Mouse (Mus musculus): ENCODE measurements around the gene Bco1. TPM values are rescaled to one million over a fixed set of nuclear protein-coding genes. Genes with fewer than 3 reads are reported as not detected.
A peak's percentile ranks its signal among the peaks of the same experiment; 100 is the strongest.

The Bco1 gene
- polyA plus RNA-seq, 1 experiment from 2014 or later: 5.6 TPM

GRCm38 (mm10) chr8:117109018-117109711, 13.5 kb downstream of the Bco1 start:
- H3K4me2 ChIP-seq (ENCODE audit: low read depth, low read length): no peak overlapping the region
- H3K27ac ChIP-seq (ENCODE audit: low read length): no peak overlapping the region
- peaks cover 4% of the 10 kb centered on the region for H3K9me3 ChIP-seq (replicated peaks; ENCODE audit: control insufficient read depth, low read length)
- H3K4me1 ChIP-seq (ENCODE audit: control insufficient read depth, low read depth, low read length): no peaks in the 10 kb centered on the region
- no peak overlapping the region for H3K4me3 ChIP-seq (ENCODE audit: low read depth, low read length)
- no peak overlapping the region for H3K9ac ChIP-seq (ENCODE audit: low read depth, low read length)
- no peaks in the 10 kb centered on the region for H3K27me3 ChIP-seq (ENCODE audit: control insufficient read depth, insufficient read depth, low read depth, low read length)
- 80% methylated on average over 19 of the region's 19 CpGs for whole genome bisulfite sequencing (ENCODE audit: insufficient replicate concordance)
- no peak for ATAC-seq (ENCODE audit: low read depth)
- peaks cover 6% of the 10 kb centered on the region for H3K36me3 ChIP-seq (ENCODE audit: control insufficient read depth, insufficient read depth)

DNA sequence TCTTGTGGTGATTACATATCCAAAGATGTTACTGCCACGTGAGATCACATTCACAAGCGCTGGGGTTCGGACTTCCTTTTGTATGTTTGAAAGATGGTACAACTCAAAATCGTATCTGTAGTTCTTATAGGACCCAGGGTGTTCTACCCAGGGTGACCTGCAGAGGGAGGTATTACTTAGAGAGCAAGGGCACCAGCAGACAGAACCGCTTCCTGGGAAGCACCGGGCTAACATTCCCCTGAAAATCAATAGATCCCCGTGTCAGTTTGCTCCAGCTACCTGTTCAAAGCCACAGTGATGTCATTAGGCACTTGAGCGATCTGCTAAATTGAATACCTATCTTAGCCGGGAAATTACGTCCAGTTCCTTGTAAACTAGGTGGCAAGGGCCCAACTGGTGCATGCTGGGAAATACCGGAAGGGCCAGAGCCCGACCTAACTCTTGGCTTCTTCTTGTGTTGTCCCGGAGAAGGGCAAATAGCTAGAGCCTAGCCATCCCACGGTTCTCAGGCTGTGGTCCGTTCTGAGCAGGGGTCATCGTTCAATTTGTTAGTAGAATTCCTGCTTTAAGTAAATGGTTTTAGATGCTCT, 14.2 kb downstream of the Bco1 start:
- Histone ChIP-seq H3K36me3 (ENCODE audit: control insufficient read depth, insufficient read depth) (peaks cover 6% of the 10 kb centered on the region), H3K27ac (ENCODE audit: low read length) (no peak overlapping the region), H3K4me2 (ENCODE audit: low read depth, low read length) (no peak overlapping the region), H3K27me3 (ENCODE audit: control insufficient read depth, insufficient read depth, low read depth, low read length) (no peaks in the 10 kb centered on the region), H3K9ac (ENCODE audit: low read depth, low read length) (no peak overlapping the region), H3K4me3 (ENCODE audit: low read depth, low read length) (no peak overlapping the region), H3K4me1 (ENCODE audit: control insufficient read depth, low read depth, low read length) (no peaks in the 10 kb centered on the region), H3K9me3 (replicated peaks; ENCODE audit: control insufficient read depth, low read length) (peaks cover 4% of the 10 kb centered on the region)
- WGBS (ENCODE audit: insufficient replicate concordance): 45% methylated on average over 16 of the region's 16 CpGs
- ATAC-seq (ENCODE audit: low read depth): no peak

- H3K4me2 ChIP-seq (ENCODE audit: low read depth, low read length): no peak overlapping the region
- H3K27ac ChIP-seq (ENCODE audit: low read length): no peak overlapping the region
- no peak for ATAC-seq (ENCODE audit: low read depth)
These were observed 16.0 kb downstream of the Bco1 start for GRCm38 (mm10) chr8:117111641-117112040.

GRCm38 (mm10) chr8:117112261-117112660, 16.6 kb downstream of the Bco1 start:
- WGBS (ENCODE audit: insufficient replicate concordance): 35% methylated on average over 8 of the region's 8 CpGs
- no peak for ATAC-seq (ENCODE audit: low read depth)

More at GRCm38 (mm10) chr8:117111641-117112040, 16.0 kb downstream of the Bco1 start:
- peaks cover 6% of the 10 kb centered on the region for H3K36me3 ChIP-seq (ENCODE audit: control insufficient read depth, insufficient read depth)
- no peak overlapping the region for H3K4me3 ChIP-seq (ENCODE audit: low read depth, low read length)
- 66% methylated on average over 3 of the region's 3 CpGs for WGBS (ENCODE audit: insufficient replicate concordance)
- no peak overlapping the region for H3K9ac ChIP-seq (ENCODE audit: low read depth, low read length)
- H3K4me1 ChIP-seq (ENCODE audit: control insufficient read depth, low read depth, low read length): peaks cover 10% of the 10 kb centered on the region
- H3K9me3 ChIP-seq (replicated peaks; ENCODE audit: control insufficient read depth, low read length): peaks cover 4% of the 10 kb centered on the region
- H3K27me3 ChIP-seq (ENCODE audit: control insufficient read depth, insufficient read depth, low read depth, low read length): no peaks in the 10 kb centered on the region

DNA sequence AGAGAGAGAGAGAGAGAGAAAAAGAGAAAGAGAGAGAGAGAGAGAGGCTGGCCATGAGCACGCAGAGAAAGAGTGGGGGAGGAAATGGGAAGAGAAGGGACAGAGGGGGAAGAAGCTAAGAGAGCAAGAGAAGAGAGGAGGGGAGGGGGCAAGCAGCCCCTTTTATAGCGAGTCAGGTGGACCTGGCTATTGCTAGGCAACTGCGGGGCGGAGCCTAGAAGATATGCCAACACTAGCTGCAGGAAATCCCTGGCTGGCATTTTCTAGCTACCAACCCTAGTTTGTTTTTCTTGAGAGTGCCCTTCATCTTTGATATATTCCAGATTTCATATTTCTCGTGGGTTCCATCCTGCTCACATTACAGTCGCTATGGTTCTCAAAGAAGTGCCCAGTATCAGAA, 19.4 kb downstream of the Bco1 start:
- no peak overlapping the region for H3K9ac ChIP-seq (ENCODE audit: low read depth, low read length)
- H3K4me1 ChIP-seq (ENCODE audit: control insufficient read depth, low read depth, low read length): peaks cover 10% of the 10 kb centered on the region
- WGBS (ENCODE audit: insufficient replicate concordance): 45% methylated on average over 6 of the region's 6 CpGs
- no peak for ATAC-seq (ENCODE audit: low read depth)
- no peaks in the 10 kb centered on the region for H3K9me3 ChIP-seq (replicated peaks; ENCODE audit: control insufficient read depth, low read length)
- H3K27me3 ChIP-seq (ENCODE audit: control insufficient read depth, insufficient read depth, low read depth, low read length): no peaks in the 10 kb centered on the region
- no peak overlapping the region for H3K27ac ChIP-seq (ENCODE audit: low read length)
- H3K36me3 ChIP-seq (ENCODE audit: control insufficient read depth, insufficient read depth): no peaks in the 10 kb centered on the region
- H3K4me2 ChIP-seq (ENCODE audit: low read depth, low read length): peak overlapping the region; percentile 23; the same call in 1 of the 2 replicates
- no peak overlapping the region for H3K4me3 ChIP-seq (ENCODE audit: low read depth, low read length)

More at GRCm38 (mm10) chr8:117112261-117112660, 16.6 kb downstream of the Bco1 start:
- no peak overlapping the region for H3K4me2 ChIP-seq (ENCODE audit: low read depth, low read length)
- no peak overlapping the region for H3K4me3 ChIP-seq (ENCODE audit: low read depth, low read length)
- peaks cover 10% of the 10 kb centered on the region for H3K4me1 ChIP-seq (ENCODE audit: control insufficient read depth, low read depth, low read length)
- no peak overlapping the region for H3K27ac ChIP-seq (ENCODE audit: low read length)
- H3K9me3 ChIP-seq (replicated peaks; ENCODE audit: control insufficient read depth, low read length): peaks cover 4% of the 10 kb centered on the region
- peaks cover 6% of the 10 kb centered on the region for H3K36me3 ChIP-seq (ENCODE audit: control insufficient read depth, insufficient read depth)
- no peak overlapping the region for H3K9ac ChIP-seq (ENCODE audit: low read depth, low read length)
- no peaks in the 10 kb centered on the region for H3K27me3 ChIP-seq (ENCODE audit: control insufficient read depth, insufficient read depth, low read depth, low read length)

- H3K27me3 ChIP-seq (ENCODE audit: control insufficient read depth, insufficient read depth, low read depth, low read length): no peaks in the 10 kb centered on the region
- WGBS (ENCODE audit: insufficient replicate concordance): 15% methylated on average over 13 of the region's 13 CpGs
- H3K27ac ChIP-seq (ENCODE audit: low read length): no peak overlapping the region
- peak; percentile 62 for ATAC-seq (ENCODE audit: low read depth)
- H3K9me3 ChIP-seq (replicated peaks; ENCODE audit: control insufficient read depth, low read length): no peaks in the 10 kb centered on the region
- peak overlapping the region; percentile 23 for H3K4me2 ChIP-seq (ENCODE audit: low read depth, low read length)
- no peaks in the 10 kb centered on the region for H3K36me3 ChIP-seq (ENCODE audit: control insufficient read depth, insufficient read depth)
- H3K9ac ChIP-seq (ENCODE audit: low read depth, low read length): no peak overlapping the region
- H3K4me3 ChIP-seq (ENCODE audit: low read depth, low read length): no peak overlapping the region
- H3K4me1 ChIP-seq (ENCODE audit: control insufficient read depth, low read depth, low read length): peaks cover 10% of the 10 kb centered on the region
These were observed 20.2 kb downstream of the Bco1 start for GRCm38 (mm10) chr8:117115676-117116446.

DNA sequence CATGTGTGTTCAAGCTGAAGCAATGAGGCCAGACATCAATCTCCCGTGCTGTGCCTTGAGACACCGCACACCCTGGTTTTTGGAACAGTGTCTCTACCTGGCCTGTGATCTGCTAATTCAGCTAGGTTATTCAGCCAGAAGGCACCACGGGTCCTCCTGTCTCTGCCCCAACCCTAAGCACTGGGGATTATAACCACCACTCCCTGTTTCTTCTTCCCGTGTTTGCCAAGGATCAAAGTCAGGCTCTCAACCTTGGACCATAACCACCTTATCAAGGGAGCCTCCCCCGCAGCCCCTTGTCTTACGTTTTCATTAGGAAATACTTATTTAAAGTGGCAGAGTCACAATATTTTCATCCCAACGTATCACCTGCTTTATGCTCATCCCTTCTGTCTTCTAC, 20.9 kb downstream of the Bco1 start:
- H3K9me3 ChIP-seq (replicated peaks; ENCODE audit: control insufficient read depth, low read length): no peaks in the 10 kb centered on the region
- no peak overlapping the region for H3K4me2 ChIP-seq (ENCODE audit: low read depth, low read length)
- H3K4me1 ChIP-seq (ENCODE audit: control insufficient read depth, low read depth, low read length): peaks cover 10% of the 10 kb centered on the region
- no peaks in the 10 kb centered on the region for H3K36me3 ChIP-seq (ENCODE audit: control insufficient read depth, insufficient read depth)
- no peak overlapping the region for H3K27ac ChIP-seq (ENCODE audit: low read length)
- H3K9ac ChIP-seq (ENCODE audit: low read depth, low read length): no peak overlapping the region
- H3K4me3 ChIP-seq (ENCODE audit: low read depth, low read length): no peak overlapping the region
- WGBS (ENCODE audit: insufficient replicate concordance): 62% methylated on average over 7 of the region's 7 CpGs
- ATAC-seq (ENCODE audit: low read depth): no peak
- H3K27me3 ChIP-seq (ENCODE audit: control insufficient read depth, insufficient read depth, low read depth, low read length): no peaks in the 10 kb centered on the region

- Histone ChIP-seq H3K36me3 (ENCODE audit: control insufficient read depth, insufficient read depth) (no peaks in the 10 kb centered on the region), H3K4me3 (ENCODE audit: low read depth, low read length) (no peak overlapping the region), H3K27me3 (ENCODE audit: control insufficient read depth, insufficient read depth, low read depth, low read length) (no peaks in the 10 kb centered on the region), H3K9me3 (replicated peaks; ENCODE audit: control insufficient read depth, low read length) (no peaks in the 10 kb centered on the region), H3K27ac (ENCODE audit: low read length) (no peak overlapping the region), H3K4me2 (ENCODE audit: low read depth, low read length) (no peak overlapping the region), H3K4me1 (ENCODE audit: control insufficient read depth, low read depth, low read length) (peaks cover 10% of the 10 kb centered on the region), H3K9ac (ENCODE audit: low read depth, low read length) (no peak overlapping the region)
- ATAC-seq (ENCODE audit: low read depth): no peak
- 89% methylated on average over 9 of the region's 9 CpGs for WGBS (ENCODE audit: insufficient replicate concordance)
These were observed 22.8 kb downstream of the Bco1 start for GRCm38 (mm10) chr8:117118409-117118808.

DNA sequence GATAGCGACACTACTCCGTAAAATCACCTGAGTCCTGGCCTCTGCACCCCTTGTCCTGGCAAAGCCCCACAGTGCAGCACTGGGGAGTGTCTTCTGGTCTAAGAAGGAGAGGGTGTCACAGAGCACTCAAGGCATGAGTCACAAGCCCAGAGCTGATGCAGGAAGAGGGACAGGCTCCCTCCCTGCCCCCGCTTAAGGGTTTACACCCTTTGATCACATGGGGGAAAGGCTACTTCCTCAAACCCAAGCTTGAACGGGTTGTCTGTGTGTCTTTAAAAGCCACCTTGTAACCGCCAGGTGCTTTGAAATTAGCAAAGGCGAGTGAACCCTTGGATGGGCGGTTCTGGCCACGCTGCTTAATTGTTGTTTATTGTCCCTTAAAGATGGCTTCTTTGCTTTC, 25.6 kb downstream of the Bco1 start:
- no peak overlapping the region for H3K9ac ChIP-seq (ENCODE audit: low read depth, low read length)
- no peak overlapping the region for H3K4me2 ChIP-seq (ENCODE audit: low read depth, low read length)
- no peaks in the 10 kb centered on the region for H3K36me3 ChIP-seq (ENCODE audit: control insufficient read depth, insufficient read depth)
- no peaks in the 10 kb centered on the region for H3K4me1 ChIP-seq (ENCODE audit: control insufficient read depth, low read depth, low read length)
- no peak for ATAC-seq (ENCODE audit: low read depth)
- H3K27ac ChIP-seq (ENCODE audit: low read length): no peak overlapping the region
- no peaks in the 10 kb centered on the region for H3K9me3 ChIP-seq (replicated peaks; ENCODE audit: control insufficient read depth, low read length)
- H3K27me3 ChIP-seq (ENCODE audit: control insufficient read depth, insufficient read depth, low read depth, low read length): no peaks in the 10 kb centered on the region
- 39% methylated on average over 8 of the region's 8 CpGs for WGBS (ENCODE audit: insufficient replicate concordance)
- H3K4me3 ChIP-seq (ENCODE audit: low read depth, low read length): no peak overlapping the region
